19 mouse cellular contexts compared by ENCODE assay signal in the genomic region with DNA sequence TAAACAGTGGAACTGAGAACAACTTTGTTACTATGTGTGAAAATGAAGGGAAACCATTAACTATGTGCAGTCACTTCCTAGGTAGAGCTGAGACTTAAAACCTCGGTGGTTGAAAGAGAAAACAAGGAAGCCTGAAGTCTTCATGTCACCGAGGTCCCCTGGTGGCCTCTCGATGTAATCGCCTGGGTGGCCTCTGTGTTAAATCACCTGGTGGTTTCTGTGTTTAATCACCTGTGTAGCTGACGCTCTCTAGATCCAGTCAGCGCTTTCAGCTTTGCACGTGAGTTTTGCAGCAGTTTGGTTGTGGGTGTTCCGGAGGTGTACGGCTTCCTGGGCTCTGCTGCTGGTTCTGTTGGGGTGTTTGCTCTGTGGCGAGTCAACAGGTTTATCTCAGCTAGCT. TPM values are rescaled to one million over a fixed set of nuclear protein-coding genes. Genes with fewer than 3 reads are reported as not detected.
DNase-seq lines count a peak whose midpoint lies in the region; ATAC-seq and TF ChIP-seq lines count a peak whose summit lies in the region.
"Had no signal": no experiment of that assay in that cellular context is flagged by ENCODE, and none has a peak within 500 bp of the region (broad histone marks: within the 10 kb centered on the region; RNA-seq: fewer than 3 reads in every experiment).

No protein-coding gene starts in this region.

- H3K79me2 ChIP-seq in heart, adult 2 months (replicated peaks; ENCODE audit: control insufficient read depth, insufficient read depth, low read length): no peaks in the 10 kb centered on the region

- no peak overlapping the region for H3K4me3 ChIP-seq in heart, adult 2 months
- H3K4me3 ChIP-seq in midbrain, postnatal 0 days (ENCODE audit: low read depth, low read length): no peak overlapping the region
- no peak overlapping the region for H3K4me3 ChIP-seq in midbrain, embryonic 11.5 days (ENCODE audit: low read depth, low read length)
- H3K4me3 ChIP-seq in hindbrain, embryonic 10.5 days: no peak overlapping the region
- H3K4me3 ChIP-seq: hindbrain, embryonic 15.5 days; neural tube, embryonic 13.5 days had no signal

- H3K9ac ChIP-seq in heart, adult 2 months (ENCODE audit: low read depth, low read length): no peak overlapping the region
- H3K9ac ChIP-seq in midbrain, postnatal 0 days (replicated peaks; ENCODE audit: low read length, poor library complexity, severe bottlenecking): no peak overlapping the region
- no peak overlapping the region for H3K9ac ChIP-seq in midbrain, embryonic 11.5 days (ENCODE audit: low read length)
- H3K9ac ChIP-seq: hindbrain, embryonic 15.5 days; lung, embryonic 14.5 days; neural tube, embryonic 13.5 days had no signal

- no peaks in the 10 kb centered on the region for H3K27me3 ChIP-seq in heart, adult 2 months (ENCODE audit: control insufficient read depth, insufficient read depth, low read length)
- H3K27me3 ChIP-seq in midbrain, postnatal 0 days (ENCODE audit: insufficient read depth, low read length): no peaks in the 10 kb centered on the region
- H3K27me3 ChIP-seq in midbrain, embryonic 11.5 days (ENCODE audit: control insufficient read depth, insufficient read depth, low read length): no peaks in the 10 kb centered on the region
- no peaks in the 10 kb centered on the region for H3K27me3 ChIP-seq in hindbrain, embryonic 10.5 days (ENCODE audit: insufficient read depth, poor library complexity, severe bottlenecking)
- H3K27me3 ChIP-seq: hindbrain, embryonic 15.5 days; neural tube, embryonic 13.5 days had no signal

- peak; percentile 9; the same call in 1 of the 2 replicates for TF ChIP-seq CTCF in heart, adult 2 months (IDR thresholded peaks at IDR 0.05)
- peak; percentile 8; the same call in 1 of the 2 replicates for TF ChIP-seq CTCF in midbrain, postnatal 0 days (IDR thresholded peaks at IDR 0.05)

- no peak for TF ChIP-seq EP300 in heart, adult 2 months (IDR thresholded peaks at IDR 0.05; ENCODE audit: insufficient read depth, low read depth, low read length)

- ATAC-seq in midbrain, postnatal 0 days (ENCODE audit: low FRiP score): no peak
- ATAC-seq in midbrain, embryonic 11.5 days (ENCODE audit: low FRiP score): no peak
- ATAC-seq: midbrain, embryonic 16.5 days had no signal

- no peak for DNase-seq in heart, adult 2 months
- DNase-seq in heart, adult 8-10 months (ENCODE audit: low spot score): no peak
- no peak for DNase-seq in midbrain, postnatal 0 days (ENCODE audit: low spot score)
- DNase-seq in midbrain, embryonic 11.5 days (ENCODE audit: low spot score, missing footprints): no peak
- DNase-seq in induced T-regulatory cell, adult 2 months (ENCODE audit: low read depth): peak; percentile 61
- DNase-seq in thymus, postnatal 36 days: peak; percentile 21 to 22
- DNase-seq in hindbrain, embryonic 10.5 days (ENCODE audit: low spot score): no peak
- no peak for DNase-seq in gastrocnemius, postnatal 10 days
- DNase-seq: cerebellum, postnatal 14 days; kidney, postnatal 10 days; lung, embryonic 14.5 days had no signal

- WGBS in heart, adult 2 months: 82% methylated on average over 10 of the region's 10 CpGs
- WGBS in midbrain, postnatal 0 days: 85% methylated on average over 10 of the region's 10 CpGs
- 81% methylated on average over 10 of the region's 10 CpGs for WGBS in midbrain, embryonic 11.5 days
- 78% methylated on average over 10 of the region's 10 CpGs for WGBS in hindbrain, embryonic 10.5 days

- H3K4me1 ChIP-seq in heart, adult 2 months (ENCODE audit: control insufficient read depth, insufficient read depth, low read length): no peaks in the 10 kb centered on the region
- H3K4me1 ChIP-seq in midbrain, postnatal 0 days (ENCODE audit: insufficient read depth, low read length): no peaks in the 10 kb centered on the region
- H3K4me1 ChIP-seq in midbrain, embryonic 11.5 days (ENCODE audit: control insufficient read depth, insufficient read depth, low read length): no peaks in the 10 kb centered on the region
- H3K4me1 ChIP-seq in hindbrain, embryonic 10.5 days (replicated peaks): no peaks in the 10 kb centered on the region
- H3K4me1 ChIP-seq: hindbrain, embryonic 15.5 days; neural tube, embryonic 13.5 days had no signal

- H3K36me3 ChIP-seq in heart, adult 2 months (ENCODE audit: control insufficient read depth, insufficient read depth, low read length): no peaks in the 10 kb centered on the region
- no peaks in the 10 kb centered on the region for H3K36me3 ChIP-seq in midbrain, postnatal 0 days (ENCODE audit: insufficient read depth, low read length)
- no peaks in the 10 kb centered on the region for H3K36me3 ChIP-seq in midbrain, embryonic 11.5 days (ENCODE audit: control insufficient read depth, insufficient read depth, low read length)
- H3K36me3 ChIP-seq in hindbrain, embryonic 10.5 days: no peaks in the 10 kb centered on the region
- H3K36me3 ChIP-seq: hindbrain, embryonic 15.5 days; neural tube, embryonic 13.5 days had no signal

- intact Hi-C loops in heart, adult 2 months (cut with DNase I): no loop called here

- no peaks in the 10 kb centered on the region for H3K9me3 ChIP-seq in midbrain, postnatal 0 days (ENCODE audit: low read length)
- H3K9me3 ChIP-seq in midbrain, embryonic 11.5 days (ENCODE audit: control insufficient read depth, low read length): no peaks in the 10 kb centered on the region
- peaks cover 3% of the 10 kb centered on the region; the same call in 1 of the 2 replicates for H3K9me3 ChIP-seq in hindbrain, embryonic 10.5 days
- H3K9me3 ChIP-seq: hindbrain, embryonic 15.5 days; neural tube, embryonic 13.5 days had no signal

- no peak for TF ChIP-seq POLR2A in heart, adult 2 months (IDR thresholded peaks at IDR 0.05; ENCODE audit: insufficient read depth, low read depth, low read length)

- no peak overlapping the region for H3K27ac ChIP-seq in heart, adult 2 months
- no peak overlapping the region for H3K27ac ChIP-seq in midbrain, postnatal 0 days (ENCODE audit: low read depth, low read length)
- no peak overlapping the region for H3K27ac ChIP-seq in midbrain, embryonic 11.5 days (ENCODE audit: low read depth, low read length)
- H3K27ac ChIP-seq in hindbrain, embryonic 10.5 days: no peak overlapping the region
- H3K27ac ChIP-seq: hindbrain, embryonic 15.5 days; neural tube, embryonic 13.5 days had no signal

- no peak overlapping the region for H3K4me2 ChIP-seq in midbrain, postnatal 0 days (ENCODE audit: low read depth, low read length, poor library complexity, severe bottlenecking)
- no peak overlapping the region for H3K4me2 ChIP-seq in midbrain, embryonic 11.5 days
- H3K4me2 ChIP-seq: hindbrain, embryonic 15.5 days; lung, embryonic 14.5 days; neural tube, embryonic 13.5 days had no signal

RNA-seq across cellular contexts. Expression of a gene that starts 20.3 kb away (rescaled TPM):
- not detected for total RNA-seq in heart, adult 2 months (2021)
- 0.06 TPM in 1 of 2 replicates, not detected in the other for polyA plus RNA-seq in heart, adult 2 months (2012; rRNA removed)
- total RNA-seq in heart, adult 8-10 months (2022): not detected
- total RNA-seq in midbrain, postnatal 0 days (2014; rRNA removed): not detected in 2 replicates
- not detected in 2 replicates for polyA plus RNA-seq in midbrain, postnatal 0 days (2015; fragmentation: Nextera tagmentation; extraction: Ambion mirVana)
- polyA plus RNA-seq in midbrain, embryonic 11.5 days (2014; fragmentation: Nextera tagmentation; extraction: Ambion mirVana): not detected in 2 replicates
- not detected in 2 replicates for polyA plus RNA-seq in hindbrain, embryonic 10.5 days (2016; fragmentation: Nextera tagmentation; extraction: Ambion mirVana)
- total RNA-seq in gastrocnemius, postnatal 10 days (2021): not detected
- total RNA-seq: layer of hippocampus, postnatal 10 days; left cerebral cortex, postnatal 25 days; liver, adult 2 months had no signal
- polyA plus RNA-seq: embryonic facial prominence, embryonic 11.5 days; heart, embryonic 16.5 days; liver, adult 2 months; midbrain, embryonic 16.5 days; neural tube, embryonic 13.5 days had no signal

RNA-seq across cellular contexts. Expression of a gene that starts 28.5 kb away (rescaled TPM):
- total RNA-seq in heart, adult 2 months (2021): 1 to 10 TPM; 5.9 to 6.9 TPM
- polyA plus RNA-seq in heart, adult 2 months (2012; rRNA removed): 2.0 and 3.0 TPM in 2 replicates
- total RNA-seq in heart, adult 8-10 months (2022): 1 to 10 TPM; 6.6 to 8.4 (median 7.4) TPM
- 4.9 and 8.1 TPM in 2 replicates for total RNA-seq in midbrain, postnatal 0 days (2014; rRNA removed)
- polyA plus RNA-seq in midbrain, postnatal 0 days (2015; fragmentation: Nextera tagmentation; extraction: Ambion mirVana): 6.1 and 6.7 TPM in 2 replicates
- 10.0 and 10.7 TPM in 2 replicates for polyA plus RNA-seq in midbrain, embryonic 11.5 days (2014; fragmentation: Nextera tagmentation; extraction: Ambion mirVana)
- 9.2 and 9.9 TPM in 2 replicates for polyA plus RNA-seq in hindbrain, embryonic 10.5 days (2016; fragmentation: Nextera tagmentation; extraction: Ambion mirVana)
- total RNA-seq in gastrocnemius, postnatal 10 days (2021): 1 to 10 TPM; 3.6 to 3.7 TPM

RNA-seq across cellular contexts. Expression of a gene that starts 30.0 kb away (rescaled TPM):
- total RNA-seq in heart, adult 2 months (2021): 1 to 10 TPM; 3.2 to 3.8 TPM
- polyA plus RNA-seq in heart, adult 2 months (2012; rRNA removed): 0.47 and 1.3 TPM in 2 replicates
- 1 to 10 TPM; 1.1 to 1.9 (median 1.6) TPM for total RNA-seq in heart, adult 8-10 months (2022)
- total RNA-seq in midbrain, postnatal 0 days (2014; rRNA removed): 2.5 and 5.3 TPM in 2 replicates
- polyA plus RNA-seq in midbrain, postnatal 0 days (2015; fragmentation: Nextera tagmentation; extraction: Ambion mirVana): 8.4 and 9.5 TPM in 2 replicates
- polyA plus RNA-seq in midbrain, embryonic 11.5 days (2014; fragmentation: Nextera tagmentation; extraction: Ambion mirVana): 14.9 and 19.5 TPM in 2 replicates
- polyA plus RNA-seq in hindbrain, embryonic 10.5 days (2016; fragmentation: Nextera tagmentation; extraction: Ambion mirVana): 12.5 and 15.1 TPM in 2 replicates
- 1 to 10 TPM; 4.2 to 4.5 TPM for total RNA-seq in gastrocnemius, postnatal 10 days (2021)

RNA-seq across cellular contexts. Expression of a gene that starts 44.3 kb away (rescaled TPM):
- total RNA-seq in heart, adult 2 months (2021): under 1 TPM in 1 of 2 experiments, not detected in 1; 0.73 TPM
- 0.15 and 1.4 TPM in 2 replicates for polyA plus RNA-seq in heart, adult 2 months (2012; rRNA removed)
- total RNA-seq in heart, adult 8-10 months (2022): under 1 TPM; 0.11 to 0.81 (median 0.47) TPM
- 0.99 and 3.2 TPM in 2 replicates for total RNA-seq in midbrain, postnatal 0 days (2014; rRNA removed)
- polyA plus RNA-seq in midbrain, postnatal 0 days (2015; fragmentation: Nextera tagmentation; extraction: Ambion mirVana): 1.5 and 2.0 TPM in 2 replicates
- polyA plus RNA-seq in midbrain, embryonic 11.5 days (2014; fragmentation: Nextera tagmentation; extraction: Ambion mirVana): 0.11 and 0.16 TPM in 2 replicates
- 0.07 and 0.36 TPM in 2 replicates for polyA plus RNA-seq in hindbrain, embryonic 10.5 days (2016; fragmentation: Nextera tagmentation; extraction: Ambion mirVana)
- total RNA-seq in gastrocnemius, postnatal 10 days (2021): under 1 TPM; 0.20 to 0.28 TPM
- total RNA-seq: left cerebral cortex, postnatal 25 days had no signal
- polyA plus RNA-seq: embryonic facial prominence, embryonic 11.5 days had no signal

Comparison
In these comparisons a context has a peak if more than half of its experiments do, and no peak if none do; other contexts are left out.
1. DNase-seq: peak in induced T-regulatory cell, adult 2 months (single experiment) and thymus, postnatal 36 days (2 of 2); none in heart, adult 2 months (0 of 2), heart, adult 8-10 months (single experiment), midbrain, postnatal 0 days (single experiment), midbrain, embryonic 11.5 days (single experiment), hindbrain, embryonic 10.5 days (single experiment) and gastrocnemius, postnatal 10 days (single experiment).